8 mouse cellular contexts compared by ENCODE assay signal in the genomic region with DNA sequence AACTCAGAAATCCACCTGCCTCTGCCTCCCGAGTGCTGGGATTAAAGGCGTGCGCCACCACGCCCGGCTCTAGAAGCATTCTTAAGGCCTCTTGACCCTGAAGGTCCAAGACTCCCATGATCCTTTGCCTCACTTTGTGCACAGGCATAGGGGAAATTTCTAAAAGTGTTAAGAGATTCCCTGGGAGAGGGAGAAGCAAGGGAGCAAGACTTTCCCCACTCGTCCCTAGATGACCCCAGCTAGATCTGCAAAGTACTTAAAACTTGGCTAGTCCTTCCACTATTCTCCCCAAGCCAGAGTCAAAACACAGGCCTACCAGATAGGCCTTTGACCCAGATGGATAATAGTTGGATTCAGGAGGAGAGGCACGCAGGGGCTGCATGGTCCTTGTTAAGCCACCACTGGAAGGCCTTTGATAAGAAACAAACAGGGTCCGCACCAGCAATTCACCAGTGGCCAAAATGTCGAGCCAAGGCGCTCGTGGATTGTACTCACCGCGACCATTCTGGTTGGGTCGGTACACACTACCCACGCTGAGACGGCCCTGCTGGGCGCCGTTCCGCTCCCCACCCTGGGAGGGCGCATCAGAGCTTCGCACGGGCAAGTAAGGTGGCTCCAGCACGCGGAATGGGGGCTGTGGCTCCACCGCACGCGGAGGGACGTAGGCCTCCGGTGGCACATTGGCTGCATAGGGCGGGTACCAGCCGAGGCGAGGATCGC. TPM values are rescaled to one million over a fixed set of nuclear protein-coding genes. Genes with fewer than 3 reads are reported as not detected.
DNase-seq lines count a peak whose midpoint lies in the region; ATAC-seq and TF ChIP-seq lines count a peak whose summit lies in the region.

No protein-coding gene starts in this region.

- ATAC-seq in forebrain, embryonic 12.5 days (ENCODE audit: low FRiP score): no peak
- no peak for ATAC-seq in intestine, postnatal 0 days

- WGBS in kidney, adult 2 months: 73% methylated on average over 33 of the region's 33 CpGs
- 58% methylated on average over 33 of the region's 33 CpGs for WGBS in forebrain, embryonic 12.5 days
- 76% methylated on average over 33 of the region's 33 CpGs for WGBS in intestine, postnatal 0 days
- WGBS in midbrain, embryonic 10.5 days: 56% methylated on average over 33 of the region's 33 CpGs

- H3K27me3 ChIP-seq in kidney, adult 2 months (replicated peaks; ENCODE audit: control insufficient read depth, insufficient read depth, low read length): no peaks in the 10 kb centered on the region
- peaks cover 41% of the 10 kb centered on the region for H3K27me3 ChIP-seq in forebrain, embryonic 12.5 days
- H3K27me3 ChIP-seq in intestine, postnatal 0 days (replicated peaks; ENCODE audit: control insufficient read depth, insufficient read depth, low read length): peaks cover 29% of the 10 kb centered on the region
- peaks cover 55% of the 10 kb centered on the region for H3K27me3 ChIP-seq in midbrain, embryonic 10.5 days (ENCODE audit: low read depth, poor library complexity, severe bottlenecking)

- peak overlapping the region; percentile 57 for H3K4me2 ChIP-seq in forebrain, embryonic 12.5 days
- H3K4me2 ChIP-seq in intestine, postnatal 0 days (replicated peaks; ENCODE audit: low read depth): peak overlapping the region; percentile 76

- H3K9me3 ChIP-seq in forebrain, embryonic 12.5 days: no peaks in the 10 kb centered on the region
- no peaks in the 10 kb centered on the region for H3K9me3 ChIP-seq in intestine, postnatal 0 days (ENCODE audit: control insufficient read depth)
- H3K9me3 ChIP-seq in midbrain, embryonic 10.5 days (replicated peaks): no peaks in the 10 kb centered on the region

- H3K36me3 ChIP-seq in kidney, adult 2 months (ENCODE audit: control insufficient read depth, insufficient read depth, low read length): no peaks in the 10 kb centered on the region
- H3K36me3 ChIP-seq in forebrain, embryonic 12.5 days (replicated peaks): no peaks in the 10 kb centered on the region
- no peaks in the 10 kb centered on the region for H3K36me3 ChIP-seq in intestine, postnatal 0 days (ENCODE audit: control insufficient read depth, insufficient read depth)
- H3K36me3 ChIP-seq in midbrain, embryonic 10.5 days: no peaks in the 10 kb centered on the region

- DNase-seq in kidney, adult 2 months: peak; percentile 36
- DNase-seq in kidney, adult 8-10 months: no peak
- peak; percentile 38 for DNase-seq in midbrain, embryonic 10.5 days (ENCODE audit: low spot score)
- no peak for DNase-seq in left cerebral cortex, adult 8-10 months (ENCODE audit: low spot score in 2 of 2)
- no peak for DNase-seq in gastrocnemius, postnatal 25 days
- no peak for DNase-seq in frontal cortex, adult 2 months (ENCODE audit: extremely low spot score in 1 of 2, low spot score in 1 of 2)

- TF ChIP-seq POLR2A in kidney, adult 2 months (IDR thresholded peaks at IDR 0.05; ENCODE audit: low read depth, low read length): no peak

- 0 out of 2 replicates have a peak overlapping the region, but pooled peaks have one; percentile 50 for H3K9ac ChIP-seq in forebrain, embryonic 12.5 days
- no peak overlapping the region for H3K9ac ChIP-seq in intestine, postnatal 0 days (ENCODE audit: low read depth, low read length)

- peak overlapping the region; percentile 21 for H3K4me3 ChIP-seq in kidney, adult 2 months (ENCODE audit: insufficient read depth, low read depth, low read length)
- H3K4me3 ChIP-seq in forebrain, embryonic 12.5 days (replicated peaks): peak overlapping the region; percentile 40
- H3K4me3 ChIP-seq in intestine, postnatal 0 days (ENCODE audit: low read depth, low read length): peak overlapping the region; percentile 43
- H3K4me3 ChIP-seq in midbrain, embryonic 10.5 days: peak overlapping the region; percentile 57

- H3K27ac ChIP-seq in kidney, adult 2 months (ENCODE audit: insufficient read depth, low read depth, low read length): 0 out of 2 replicates have a peak overlapping the region, but pooled peaks have one; percentile 10
- H3K27ac ChIP-seq in forebrain, embryonic 12.5 days: no peak overlapping the region
- no peak overlapping the region for H3K27ac ChIP-seq in intestine, postnatal 0 days (ENCODE audit: low read depth, low read length)
- peak overlapping the region; percentile 76 for H3K27ac ChIP-seq in midbrain, embryonic 10.5 days (replicated peaks)

- 0 out of 2 replicates have a peak, but pooled peaks have one; percentile 4 for TF ChIP-seq CTCF in kidney, adult 2 months (conservative IDR thresholded peaks at IDR 0.05; ENCODE audit: insufficient read depth, insufficient read length, low read depth, low read length)
- TF ChIP-seq CTCF in intestine, postnatal 0 days (IDR thresholded peaks at IDR 0.05; ENCODE audit: low read depth): peak; percentile 49

- no peaks in the 10 kb centered on the region for H3K4me1 ChIP-seq in kidney, adult 2 months (ENCODE audit: control insufficient read depth, insufficient read depth, low read length)
- H3K4me1 ChIP-seq in forebrain, embryonic 12.5 days: peaks cover 56% of the 10 kb centered on the region
- H3K4me1 ChIP-seq in intestine, postnatal 0 days (replicated peaks; ENCODE audit: control insufficient read depth, insufficient read depth, low read length): 0 out of 2 replicates have a peak, but pooled peaks cover 3% of the 10 kb centered on the region
- H3K4me1 ChIP-seq in midbrain, embryonic 10.5 days: peaks cover 63% of the 10 kb centered on the region

RNA-seq across cellular contexts. Expression of gene Loxl1, which starts 1.6 kb away (rescaled TPM):
- 32.3 and 41.8 TPM in 2 replicates for polyA plus RNA-seq in kidney, adult 2 months (2012; rRNA removed)
- polyA plus RNA-seq in forebrain, embryonic 12.5 days (2016; fragmentation: Nextera tagmentation; extraction: Ambion mirVana): 9.1 and 10.9 TPM in 2 replicates
- 21.6 and 23.8 TPM in 2 replicates for polyA plus RNA-seq in intestine, postnatal 0 days (2015; fragmentation: Nextera tagmentation; extraction: Ambion mirVana)
- polyA plus RNA-seq in midbrain, embryonic 10.5 days (2016; fragmentation: Nextera tagmentation; extraction: Ambion mirVana): 6.9 and 10.9 TPM in 2 replicates
- 1 to 10 TPM; 1.8 to 3.0 (median 2.3) TPM for total RNA-seq in left cerebral cortex, adult 8-10 months (2022)
- 10 to 100 TPM; 19.1 to 28.7 TPM for total RNA-seq in gastrocnemius, postnatal 25 days (2021)
- 4.9 and 5.3 TPM in 2 replicates for polyA plus RNA-seq in frontal cortex, adult 2 months (2012; rRNA removed)

RNA-seq across cellular contexts. Expression of gene Stoml1, which starts 58.4 kb away (rescaled TPM):
- polyA plus RNA-seq in kidney, adult 2 months (2012; rRNA removed): 32.5 and 32.6 TPM in 2 replicates
- 52.2 and 53.3 TPM in 2 replicates for polyA plus RNA-seq in forebrain, embryonic 12.5 days (2016; fragmentation: Nextera tagmentation; extraction: Ambion mirVana)
- polyA plus RNA-seq in intestine, postnatal 0 days (2015; fragmentation: Nextera tagmentation; extraction: Ambion mirVana): 15.0 and 15.9 TPM in 2 replicates
- polyA plus RNA-seq in midbrain, embryonic 10.5 days (2016; fragmentation: Nextera tagmentation; extraction: Ambion mirVana): 32.2 and 39.9 TPM in 2 replicates
- total RNA-seq in left cerebral cortex, adult 8-10 months (2022): 10 to 100 TPM; 65.6 to 69.4 (median 67.4) TPM
- total RNA-seq in gastrocnemius, postnatal 25 days (2021): 1 to 10 TPM; 6.5 to 8.8 TPM
- polyA plus RNA-seq in frontal cortex, adult 2 months (2012; rRNA removed): 99.9 and 102 TPM in 2 replicates

RNA-seq across cellular contexts. Expression of gene Tbc1d21, which starts 58.9 kb away (rescaled TPM):
- polyA plus RNA-seq in kidney, adult 2 months (2012; rRNA removed): not detected in 2 replicates
- not detected in 2 replicates for polyA plus RNA-seq in forebrain, embryonic 12.5 days (2016; fragmentation: Nextera tagmentation; extraction: Ambion mirVana)
- polyA plus RNA-seq in intestine, postnatal 0 days (2015; fragmentation: Nextera tagmentation; extraction: Ambion mirVana): not detected in 2 replicates
- polyA plus RNA-seq in midbrain, embryonic 10.5 days (2016; fragmentation: Nextera tagmentation; extraction: Ambion mirVana): not detected in 2 replicates
- total RNA-seq in left cerebral cortex, adult 8-10 months (2022): not detected
- total RNA-seq in gastrocnemius, postnatal 25 days (2021): not detected
- polyA plus RNA-seq in frontal cortex, adult 2 months (2012; rRNA removed): not detected in 2 replicates

Comparison
In these comparisons a context has a peak if more than half of its experiments do, and no peak if none do; other contexts are left out.
1. DNase-seq: peak in kidney, adult 2 months (single experiment) and midbrain, embryonic 10.5 days (single experiment); none in kidney, adult 8-10 months (0 of 2), left cerebral cortex, adult 8-10 months (0 of 2), gastrocnemius, postnatal 25 days (single experiment) and frontal cortex, adult 2 months (0 of 2).
2. H3K27ac ChIP-seq: peak in kidney, adult 2 months (single experiment) and midbrain, embryonic 10.5 days (single experiment); none in forebrain, embryonic 12.5 days (single experiment) and intestine, postnatal 0 days (single experiment).
3. Peak in every context shown above with its lines, with median percentiles within 50 percentile points of each other: H3K4me3 ChIP-seq.